Mouse (Mus musculus): ENCODE results near the gene Dera.

Gene Dera

GRCm38 (mm10) chr6:137808706-137809105 is 54.4 kb downstream of the Dera start:
- no peak for DNase-seq

DNA sequence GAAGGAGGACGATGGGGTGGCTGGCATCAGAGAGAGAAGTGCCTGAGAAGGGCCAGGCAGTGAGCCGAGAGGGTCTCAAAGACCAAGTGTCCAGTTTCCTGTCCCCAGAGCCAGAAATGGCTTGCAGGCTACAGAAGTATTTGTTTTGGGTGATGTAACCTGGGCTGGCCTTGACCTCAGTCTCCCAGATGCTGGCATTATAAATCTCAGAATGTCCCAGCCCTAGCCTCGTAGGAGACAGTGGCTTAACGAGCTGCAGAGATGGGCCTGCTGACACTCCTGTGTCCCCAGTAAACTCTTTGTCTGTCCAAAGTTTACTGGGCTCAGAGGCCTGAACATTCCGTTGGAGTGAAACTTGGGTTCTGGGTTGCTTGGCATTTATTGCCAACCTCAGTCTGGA is 55.8 kb downstream of the Dera start:
- DNase-seq: no peak

DNA sequence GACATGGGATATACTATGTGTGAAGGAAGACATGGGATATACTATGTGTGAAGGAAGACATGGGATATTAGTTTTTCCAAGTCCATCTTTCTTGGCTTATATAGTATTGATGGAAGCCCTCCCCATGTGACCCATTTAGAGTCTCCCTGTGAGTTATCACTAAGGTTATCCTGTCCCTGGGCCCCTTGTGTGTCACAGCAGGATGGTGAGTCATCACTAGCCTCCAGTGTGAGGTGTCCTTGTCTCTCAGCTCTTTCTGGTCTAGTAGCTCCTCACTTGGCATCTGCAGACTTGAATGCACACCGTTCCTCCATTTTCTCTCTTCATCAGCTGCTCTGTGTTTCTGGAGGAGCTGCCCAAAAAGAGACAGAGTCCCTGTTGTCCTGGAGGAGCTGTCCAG is 59.7 kb downstream of the Dera start:
- no peak for DNase-seq

DNA sequence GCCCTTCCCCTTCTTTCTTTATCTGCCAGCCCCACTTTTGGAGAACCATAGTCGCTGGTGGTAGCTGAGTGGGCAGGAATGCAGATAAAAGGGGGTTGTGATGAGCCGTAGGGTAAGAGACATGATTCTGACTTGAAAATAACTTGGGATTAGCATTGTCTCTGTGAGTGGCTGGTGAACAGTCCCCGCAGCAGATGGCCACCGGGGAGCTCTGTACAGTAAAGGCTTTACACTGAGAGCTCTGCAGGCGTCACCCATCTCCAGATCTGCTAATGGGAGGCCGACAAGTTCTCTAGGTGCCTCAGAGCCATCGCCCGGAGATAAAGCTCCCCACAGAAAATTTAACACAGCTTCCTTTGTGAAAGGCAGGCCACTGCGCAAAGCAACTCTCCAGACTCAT is 62.2 kb downstream of the Dera start:
- no peak for DNase-seq

GRCm38 (mm10) chr6:137822550-137822949 is 68.2 kb downstream of the Dera start:
- no peak for DNase-seq

DNA sequence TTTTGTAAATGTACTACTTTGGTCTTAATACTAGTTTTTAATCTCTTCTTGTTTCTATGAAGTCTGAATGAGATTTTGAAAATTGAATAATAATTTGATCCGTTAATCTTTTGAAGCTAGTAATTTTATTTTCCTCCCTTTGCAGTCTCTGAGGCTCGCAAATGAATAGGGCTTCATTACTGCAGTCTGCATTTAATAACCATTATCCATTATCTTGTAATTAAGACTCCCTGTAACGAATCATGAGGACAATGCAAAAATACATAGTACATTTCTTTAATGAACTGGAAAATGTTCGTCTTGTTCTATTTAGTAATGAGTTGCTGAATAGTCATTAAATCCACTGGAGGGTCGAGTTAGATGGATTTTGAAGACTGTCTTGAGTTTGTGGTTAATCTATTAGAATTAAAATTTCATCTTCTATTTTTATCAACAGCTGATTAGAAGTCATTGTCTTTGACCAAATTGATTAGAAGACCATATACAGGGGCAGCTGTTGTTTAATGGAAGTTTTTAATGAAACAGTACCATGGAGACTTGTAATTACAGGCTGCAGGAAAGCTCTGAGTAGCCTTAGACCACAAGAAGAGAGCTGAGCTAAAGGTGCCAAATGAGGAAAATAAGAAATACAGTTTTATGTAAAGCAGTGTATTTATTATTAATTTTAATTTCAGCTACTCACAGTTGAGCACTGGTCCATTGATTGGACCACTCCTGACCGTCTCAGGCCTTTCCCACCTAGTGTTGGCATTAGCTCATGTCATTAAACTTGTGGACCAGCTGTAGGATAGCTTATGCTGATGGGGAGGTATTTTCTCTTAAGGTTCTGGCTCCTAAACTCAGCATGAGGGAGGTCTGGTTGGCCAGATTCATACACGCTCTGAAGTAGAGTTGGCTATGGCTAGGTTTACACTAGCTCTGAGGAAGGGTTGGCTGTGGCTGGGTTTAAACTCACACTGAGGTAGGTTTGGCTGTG is 70.0 kb downstream of the Dera start:
- no peak for DNase-seq

GRCm38 (mm10) chr6:137825022-137825613 is 70.8 kb downstream of the Dera start:
- no peak for DNase-seq

DNA sequence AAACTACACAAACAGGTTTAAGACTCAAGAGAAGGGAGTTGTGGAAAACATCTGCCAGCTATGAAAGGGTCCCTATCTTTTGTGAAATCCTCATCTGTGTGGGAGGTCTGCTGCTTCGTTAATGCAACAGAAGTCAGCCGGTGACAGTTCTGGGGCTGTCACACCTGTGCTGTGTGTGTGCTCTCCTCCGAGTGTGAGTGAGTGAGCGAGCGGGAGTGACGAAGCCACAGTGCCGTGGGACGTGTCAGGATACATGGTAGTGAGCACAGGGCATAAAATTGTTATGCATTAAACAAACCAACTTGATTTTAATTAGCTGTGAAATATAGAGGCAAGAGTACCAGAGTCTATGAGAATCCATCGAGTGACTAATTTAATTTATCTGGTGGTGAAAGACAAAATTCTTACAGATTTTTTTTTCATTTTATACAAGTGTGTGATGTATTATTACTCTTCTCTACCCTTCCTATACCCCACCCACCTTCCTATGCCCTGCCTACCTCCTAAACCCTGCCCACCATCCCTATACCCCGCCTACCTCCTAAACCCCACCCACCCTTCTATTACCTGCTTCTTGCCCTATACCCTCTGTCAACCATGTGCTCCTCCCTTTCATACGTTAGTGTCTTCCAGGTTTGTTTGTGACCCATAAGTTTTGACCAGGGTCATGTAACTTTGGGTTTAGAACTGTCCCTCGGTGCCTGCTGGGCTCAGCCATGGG is 74.9 kb downstream of the Dera start:
- DNase-seq: no peak

GRCm38 (mm10) chr6:137836799-137837198 is 82.5 kb downstream of the Dera start:
- no peak for DNase-seq

DNA sequence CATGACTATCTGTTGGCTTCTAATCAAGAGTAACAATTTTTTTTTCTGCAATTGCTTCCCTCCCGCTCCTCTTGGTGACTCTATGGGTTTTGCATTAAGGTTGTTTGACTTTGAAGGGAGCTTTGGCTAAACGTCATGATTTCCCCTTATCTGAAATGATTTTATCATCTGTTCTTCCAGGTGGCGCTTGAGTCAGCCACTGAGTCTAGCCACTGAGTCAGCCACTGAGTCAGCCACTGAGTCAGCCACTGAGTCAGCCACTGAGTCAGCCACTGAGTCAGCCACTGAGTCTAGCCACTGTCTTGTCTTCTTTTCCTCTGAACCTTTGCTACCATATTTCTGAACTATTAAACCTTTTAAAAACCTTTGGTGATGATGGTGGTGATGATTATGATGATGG is 89.0 kb downstream of the Dera start:
- no peak for DNase-seq

DNA sequence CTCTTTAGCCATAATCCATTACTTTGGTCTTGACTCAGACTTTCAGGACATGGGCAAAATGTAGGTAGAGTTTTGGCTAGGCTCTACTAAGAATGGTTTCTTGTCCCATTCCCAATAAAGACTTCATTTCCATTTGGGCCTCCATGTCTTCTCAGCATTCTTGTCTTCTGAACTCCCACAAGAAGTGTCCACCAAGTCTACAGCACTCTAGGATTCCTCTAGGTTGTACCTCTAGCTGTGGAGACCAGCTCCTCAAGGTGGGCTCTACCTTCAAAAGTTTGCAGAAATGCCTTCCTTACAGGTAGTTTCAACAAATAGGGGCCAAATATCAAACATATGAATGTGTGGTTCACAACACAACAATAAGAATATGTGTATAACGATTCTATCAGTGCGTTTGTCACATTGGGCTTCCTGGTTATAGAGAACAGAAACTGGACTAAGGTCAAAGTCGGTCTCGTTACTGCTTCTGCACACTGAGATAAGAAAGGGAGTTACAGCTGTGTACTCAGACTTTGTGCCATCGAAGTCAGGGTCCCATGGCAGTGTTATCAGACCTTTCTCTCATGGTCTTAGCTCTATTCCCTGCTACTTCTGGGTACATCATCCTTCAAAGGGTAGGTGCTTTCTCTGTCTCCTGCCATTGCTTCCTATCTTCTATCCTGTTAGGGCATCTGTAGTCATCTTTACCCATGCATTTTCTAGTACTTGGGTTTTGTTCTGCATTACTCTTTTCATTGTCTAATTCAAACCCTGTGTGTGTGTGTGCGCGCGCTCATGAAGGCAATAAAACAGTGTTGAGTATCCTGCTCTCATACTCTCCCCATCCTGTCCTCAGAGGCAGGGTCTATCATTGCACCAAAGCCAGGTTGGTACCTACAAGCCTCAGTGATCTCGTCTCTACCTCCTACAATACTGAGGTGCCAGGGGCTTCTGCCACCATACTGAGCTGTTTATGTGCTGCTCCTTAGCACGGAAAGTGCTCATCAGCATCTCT is 103.2 kb downstream of the Dera start:
- no peak for DNase-seq

- no peak for DNase-seq
These were observed 115.7 kb downstream of the Dera start for GRCm38 (mm10) chr6:137869903-137870580.

- no peak for DNase-seq
These were observed 116.3 kb downstream of the Dera start for GRCm38 (mm10) chr6:137870667-137871066.

- peak; percentile 55 for DNase-seq
These were observed 117.8 kb downstream of the Dera start for GRCm38 (mm10) chr6:137872055-137872735.

DNA sequence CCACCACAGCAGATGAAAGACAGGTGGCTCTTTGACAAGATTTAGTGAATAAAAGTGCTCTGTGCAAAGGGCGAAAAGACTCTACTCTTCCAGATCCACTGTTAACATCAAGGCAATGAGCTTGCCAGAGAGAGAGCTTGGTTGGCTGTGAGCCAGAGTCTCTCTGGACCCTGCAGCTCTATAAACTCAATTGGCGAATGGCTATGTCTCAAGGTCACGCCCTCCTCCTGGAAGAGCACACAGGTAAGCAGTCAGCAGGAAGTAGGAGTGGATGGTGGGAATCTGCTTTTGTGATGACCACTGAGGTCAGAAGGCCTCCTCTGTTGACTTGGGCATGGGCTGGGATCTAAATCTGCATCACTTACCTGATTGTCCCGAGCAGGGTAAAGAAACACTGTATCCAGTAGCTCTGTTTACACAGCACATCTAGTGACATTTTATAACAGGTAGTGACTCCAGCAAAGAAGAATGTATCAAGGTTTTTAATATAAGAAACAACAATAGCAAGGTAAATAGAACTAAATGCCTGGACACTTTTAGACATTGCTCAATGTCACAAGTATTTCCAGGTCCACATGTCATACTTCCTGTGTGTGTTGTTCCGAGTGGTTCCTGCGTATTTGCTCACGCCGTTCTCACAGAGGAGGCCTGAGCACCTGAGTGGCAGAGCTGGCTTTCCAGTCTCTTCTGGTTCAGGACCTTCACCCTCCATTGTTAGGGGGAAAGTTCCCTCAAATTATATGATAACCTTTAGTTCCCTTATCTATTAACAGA is 120.3 kb downstream of the Dera start:
- DNase-seq: no peak

DNA sequence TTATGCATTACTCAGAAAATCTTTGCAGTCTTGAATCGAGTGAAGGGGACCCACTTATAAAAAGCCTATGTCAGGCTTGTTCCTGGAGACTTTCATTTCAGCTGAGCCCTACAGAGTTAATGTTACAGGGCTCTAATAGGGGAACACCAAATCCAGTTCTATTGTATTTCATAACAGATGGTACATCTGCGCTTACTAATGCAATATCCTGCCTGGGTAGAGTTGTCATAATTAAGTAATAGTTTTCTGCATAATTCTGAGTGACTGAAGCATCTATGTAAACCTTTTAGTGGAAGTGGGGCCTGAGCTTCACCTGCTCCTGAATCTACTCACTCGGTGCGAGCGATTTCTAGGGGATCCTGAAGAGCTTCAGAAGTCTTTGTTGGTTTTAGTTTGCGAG is 131.3 kb downstream of the Dera start:
- DNase-seq: no peak

DNA sequence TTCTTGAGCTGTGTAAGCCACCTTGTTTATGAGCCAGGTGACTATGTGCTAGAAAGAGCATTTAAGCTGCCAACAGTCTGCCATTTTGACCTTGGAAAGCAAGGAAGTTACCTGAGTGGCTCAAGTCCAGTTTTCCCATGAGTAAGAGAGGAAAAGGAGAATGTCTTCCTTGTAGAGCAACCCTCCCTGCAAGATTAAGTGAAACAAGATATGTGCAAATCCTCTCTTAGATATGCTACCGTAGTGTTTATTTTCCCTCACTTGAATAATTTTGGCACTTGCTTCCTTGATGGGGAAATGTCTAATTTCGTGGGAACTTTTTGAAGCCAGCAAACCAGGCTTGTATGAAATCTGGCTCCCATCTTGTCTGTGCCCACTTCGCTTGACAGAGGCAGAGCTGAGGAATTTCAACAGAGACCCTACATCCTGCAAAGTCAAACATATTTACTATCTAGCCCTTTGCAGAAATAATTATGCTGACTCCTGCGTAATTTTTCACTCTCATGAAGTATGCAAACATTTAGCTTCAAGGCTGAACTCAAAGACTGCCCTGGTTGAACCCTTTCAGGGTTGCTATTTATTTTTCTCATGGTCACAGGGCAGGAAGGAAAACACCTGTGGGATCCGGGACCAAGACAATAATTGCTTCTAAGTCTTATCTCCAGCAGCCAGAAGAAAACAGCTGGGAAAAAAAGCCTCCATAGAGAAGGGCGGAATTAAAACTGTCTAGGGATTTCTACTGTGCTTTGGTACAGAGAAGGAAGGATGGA is 132.0 kb downstream of the Dera start:
- DNase-seq: no peak

GRCm38 (mm10) chr6:137887258-137887657 is 132.9 kb downstream of the Dera start:
- DNase-seq: no peak

DNA sequence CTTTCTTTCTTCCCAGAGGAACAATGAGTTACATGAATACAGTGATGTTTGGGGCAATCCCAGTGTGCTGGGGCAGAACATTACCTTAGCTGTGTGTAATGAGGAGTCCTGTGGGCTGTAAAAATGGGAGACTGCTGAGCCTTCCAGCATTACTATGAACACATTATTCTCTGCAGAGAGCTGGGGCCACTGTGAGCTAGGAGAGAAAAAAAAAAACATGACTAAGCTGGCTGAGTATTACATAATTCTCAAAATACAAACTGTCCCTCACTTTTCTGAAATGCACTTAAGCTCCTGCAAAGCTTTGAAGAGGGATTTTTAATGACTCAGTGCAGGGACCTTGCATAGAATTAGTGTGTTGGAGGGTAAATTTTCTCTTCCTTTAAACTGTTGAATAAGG is 143.3 kb downstream of the Dera start:
- DNase-seq: no peak

- DNase-seq: no peak
These were observed 146.9 kb downstream of the Dera start for GRCm38 (mm10) chr6:137901255-137901654.
